In genomic region chr12:51845261-51845660, GRCm38 (mm10) we compare ENCODE assay signal across 8 mouse cellular contexts. TPM values are rescaled to one million over a fixed set of nuclear protein-coding genes. Genes with fewer than 3 reads are reported as not detected.
A peak's percentile ranks its signal among the peaks of the same experiment; 100 is the strongest.
DNase-seq lines count a peak whose midpoint lies in the region; ATAC-seq lines count a peak whose summit lies in the region.

No protein-coding gene starts in this region.

- DNase-seq in lung, postnatal 25 days (ENCODE audit: low spot score): no peak
- DNase-seq in cerebellum, postnatal 10 days: no peak
- DNase-seq in gastrocnemius, postnatal 10 days: no peak
- DNase-seq in layer of hippocampus, postnatal 25 days (ENCODE audit: extremely low spot score in 1 of 2, low spot score in 1 of 2): no peak

- no peaks in the 10 kb centered on the region for H3K9me3 ChIP-seq in lung, embryonic 16.5 days (ENCODE audit: control insufficient read depth, low read length)
- H3K9me3 ChIP-seq in limb, embryonic 13.5 days: no peaks in the 10 kb centered on the region
- H3K9me3 ChIP-seq in stomach, embryonic 14.5 days (ENCODE audit: control insufficient read depth, low read depth, low read length): 0 out of 2 replicates have a peak, but pooled peaks cover 2% of the 10 kb centered on the region

- 3% methylated on average over 1 of the region's 1 CpGs for WGBS in lung, embryonic 16.5 days
- WGBS in limb, embryonic 13.5 days: 26% methylated on average over 1 of the region's 1 CpGs
- 23% methylated on average over 1 of the region's 1 CpGs for WGBS in stomach, embryonic 14.5 days

- 0 out of 2 replicates have a peak, but pooled peaks cover 2% of the 10 kb centered on the region for H3K4me1 ChIP-seq in lung, embryonic 16.5 days (replicated peaks; ENCODE audit: control insufficient read depth, insufficient read depth, low read length)
- H3K4me1 ChIP-seq in limb, embryonic 13.5 days: peaks cover 7% of the 10 kb centered on the region; the same call in 1 of the 2 replicates
- peaks cover 2% of the 10 kb centered on the region; the same call in 1 of the 2 replicates for H3K4me1 ChIP-seq in stomach, embryonic 14.5 days (ENCODE audit: control insufficient read depth, insufficient read depth, low read length)

- ATAC-seq in lung, embryonic 16.5 days (ENCODE audit: low read depth): peak; percentile 4
- peak; percentile 5 for ATAC-seq in erythroid progenitor cell, adult 5-6 weeks (replicated peaks; ENCODE audit: low FRiP score, poor library complexity, severe bottlenecking)
- peak; percentile 30; the same call in 1 of the 2 replicates for ATAC-seq in limb, embryonic 13.5 days (ENCODE audit: low FRiP score, low read depth)
- no peak; the same call in 1 of the 2 replicates for ATAC-seq in stomach, embryonic 14.5 days (ENCODE audit: insufficient number of reproducible peaks, insufficient read depth, low FRiP score, low read depth)

- no peaks in the 10 kb centered on the region for H3K27me3 ChIP-seq in lung, embryonic 16.5 days (ENCODE audit: control insufficient read depth, insufficient read depth, low read depth, low read length)
- H3K27me3 ChIP-seq in limb, embryonic 13.5 days: no peaks in the 10 kb centered on the region
- H3K27me3 ChIP-seq in stomach, embryonic 14.5 days (ENCODE audit: control insufficient read depth, insufficient read depth, low read length): no peaks in the 10 kb centered on the region

- H3K9ac ChIP-seq in lung, embryonic 16.5 days (ENCODE audit: low read length): no peak overlapping the region
- H3K9ac ChIP-seq in limb, embryonic 13.5 days: no peak overlapping the region
- H3K9ac ChIP-seq in stomach, embryonic 14.5 days (replicated peaks; ENCODE audit: low read depth, low read length): no peak overlapping the region

- no peaks in the 10 kb centered on the region for H3K36me3 ChIP-seq in lung, embryonic 16.5 days (ENCODE audit: control insufficient read depth, insufficient read depth, low read length)
- no peaks in the 10 kb centered on the region for H3K36me3 ChIP-seq in limb, embryonic 13.5 days
- no peaks in the 10 kb centered on the region for H3K36me3 ChIP-seq in stomach, embryonic 14.5 days (ENCODE audit: control insufficient read depth, insufficient read depth, low read length)

- no peak overlapping the region; the same call in 1 of the 2 replicates for H3K27ac ChIP-seq in lung, embryonic 16.5 days (ENCODE audit: low read length)
- no peak overlapping the region for H3K27ac ChIP-seq in limb, embryonic 13.5 days
- peak overlapping the region; percentile 89; the same call in 1 of the 2 replicates for H3K27ac ChIP-seq in stomach, embryonic 14.5 days (ENCODE audit: low read length)

- H3K4me2 ChIP-seq in lung, embryonic 16.5 days (ENCODE audit: low read depth, low read length): peak overlapping the region; percentile 61
- H3K4me2 ChIP-seq in limb, embryonic 13.5 days (replicated peaks): peak overlapping the region; percentile 66
- peak overlapping the region; percentile 55; the same call in 1 of the 2 replicates for H3K4me2 ChIP-seq in stomach, embryonic 14.5 days (replicated peaks; ENCODE audit: low read depth, low read length)

- peak overlapping the region; percentile 63 for H3K4me3 ChIP-seq in lung, embryonic 16.5 days (ENCODE audit: low read length)
- H3K4me3 ChIP-seq in limb, embryonic 13.5 days: peak overlapping the region; percentile 50
- peak overlapping the region; percentile 51 for H3K4me3 ChIP-seq in stomach, embryonic 14.5 days (ENCODE audit: low read depth, low read length)

RNA-seq across cellular contexts. Expression of gene Hectd1, which starts 15.9 kb away (rescaled TPM):
- polyA plus RNA-seq in lung, embryonic 16.5 days (2015; fragmentation: Nextera tagmentation; extraction: Ambion mirVana): 36.0 and 38.0 TPM in 2 replicates
- 83.3 and 96.0 TPM in 2 replicates for total RNA-seq in erythroid progenitor cell, adult 5-6 weeks (2015; ENCODE audit: low replicate concordance)
- 139 and 142 TPM in 2 replicates for total RNA-seq in erythroid progenitor cell, adult 5-6 weeks (2017; ENCODE audit: low replicate concordance)
- 44.2 and 45.4 TPM in 2 replicates for polyA plus RNA-seq in limb, embryonic 13.5 days (2015; fragmentation: Nextera tagmentation; extraction: Ambion mirVana)
- 52.3 and 55.1 TPM in 2 replicates for polyA plus RNA-seq in stomach, embryonic 14.5 days (2014; fragmentation: Nextera tagmentation; extraction: Ambion mirVana)
- total RNA-seq in gastrocnemius, postnatal 10 days (2021): 10 to 100 TPM; 85.6 to 90.6 TPM
- total RNA-seq in layer of hippocampus, postnatal 25 days (2021): 10 to 100 TPM; 81.8 to 84.1 TPM
